Mouse (Mus musculus): ENCODE data around the gene Plk2. TPM values are rescaled to one million over a fixed set of nuclear protein-coding genes. Genes with fewer than 3 reads are reported as not detected.
"Not testable (repeated sequence)": the region's sequence is repeated elsewhere in the genome, so short reads cannot be mapped to it uniquely, and the experiment has no call there.

Gene Plk2
- polyA plus RNA-seq, 1 experiment from 2014 or later, result 89.1 TPM

DNA sequence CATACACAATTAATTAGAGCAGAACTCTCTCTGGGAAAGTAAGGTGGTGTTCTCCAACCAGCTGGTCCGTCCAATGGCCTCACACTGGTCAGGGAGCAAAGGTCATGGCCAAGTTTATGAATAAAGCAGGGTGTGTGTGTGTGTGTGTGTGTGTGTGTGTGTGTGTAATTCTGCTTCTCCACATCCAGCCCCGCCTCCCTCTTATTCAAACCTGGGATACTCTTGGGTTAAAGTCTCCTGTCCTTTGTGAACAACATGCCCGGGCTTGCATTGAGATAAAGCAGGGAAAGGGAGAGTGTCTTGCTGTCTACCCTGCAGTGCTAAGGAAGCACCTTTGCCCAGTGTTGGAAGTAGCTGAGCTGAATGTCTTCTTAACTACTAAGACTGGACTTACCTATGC lies 2.2 kb upstream of the Plk2 start:
- Histone ChIP-seq H3K4me2 (no peak overlapping the region), H3K36me3 (peaks cover 4% of the 10 kb centered on the region), H3K4me1 (peaks cover 7% of the 10 kb centered on the region), H3K4me3 (replicated peaks) (no peak overlapping the region), H3K27me3 (peaks cover 5% of the 10 kb centered on the region; the same call in 1 of the 2 replicates), H3K27ac (no peak overlapping the region), H3K9ac (no peak overlapping the region), H3K9me3 (replicated peaks) (no peaks in the 10 kb centered on the region)
- 52% methylated on average over 3 of the region's 3 CpGs for WGBS
- ATAC-seq (replicated peaks; ENCODE audit: low FRiP score), result no peak

DNA sequence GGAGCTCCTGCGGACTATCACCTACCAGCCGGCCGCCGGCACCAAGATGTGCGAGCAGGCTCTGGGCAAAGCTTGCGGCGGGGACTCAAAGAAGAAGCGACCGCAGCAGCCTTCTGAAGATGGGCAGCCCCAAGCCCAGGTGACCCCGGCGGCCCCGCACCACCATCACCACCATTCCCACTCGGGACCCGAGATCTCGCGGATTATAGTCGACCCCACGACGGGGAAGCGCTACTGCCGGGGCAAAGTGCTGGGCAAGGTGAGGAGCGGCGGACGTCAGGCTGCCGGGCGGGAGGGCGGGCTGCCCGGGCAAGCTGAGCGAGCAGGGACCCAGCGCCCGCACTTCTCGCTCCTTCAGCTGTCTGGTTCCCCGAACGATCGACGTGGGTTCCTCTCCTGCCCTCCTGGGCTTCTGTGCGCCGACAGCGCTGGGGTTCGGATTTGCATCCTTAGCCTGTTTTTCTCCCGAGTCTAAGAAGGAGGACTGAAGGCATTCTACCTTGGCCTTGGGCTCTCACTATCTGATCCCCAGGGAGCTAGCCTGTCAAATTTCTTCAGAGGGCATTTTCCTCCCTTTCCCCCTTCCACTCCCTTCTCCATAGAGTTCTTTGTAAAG lies 441 bp downstream of the Plk2 start:
- Histone ChIP-seq H3K4me1 (peaks cover 7% of the 10 kb centered on the region), H3K27me3 (peaks cover 5% of the 10 kb centered on the region; the same call in 1 of the 2 replicates), H3K9me3 (replicated peaks) (no peaks in the 10 kb centered on the region), H3K36me3 (peaks cover 30% of the 10 kb centered on the region), H3K27ac (peak overlapping the region; percentile 93), H3K4me3 (replicated peaks) (peak overlapping the region; percentile 55), H3K9ac (peak overlapping the region; percentile 75), H3K4me2 (peak overlapping the region; percentile 93)
- ATAC-seq (replicated peaks; ENCODE audit: low FRiP score), result peak; percentile 34
- under 1% methylated on average over 41 of the region's 41 CpGs for WGBS

DNA sequence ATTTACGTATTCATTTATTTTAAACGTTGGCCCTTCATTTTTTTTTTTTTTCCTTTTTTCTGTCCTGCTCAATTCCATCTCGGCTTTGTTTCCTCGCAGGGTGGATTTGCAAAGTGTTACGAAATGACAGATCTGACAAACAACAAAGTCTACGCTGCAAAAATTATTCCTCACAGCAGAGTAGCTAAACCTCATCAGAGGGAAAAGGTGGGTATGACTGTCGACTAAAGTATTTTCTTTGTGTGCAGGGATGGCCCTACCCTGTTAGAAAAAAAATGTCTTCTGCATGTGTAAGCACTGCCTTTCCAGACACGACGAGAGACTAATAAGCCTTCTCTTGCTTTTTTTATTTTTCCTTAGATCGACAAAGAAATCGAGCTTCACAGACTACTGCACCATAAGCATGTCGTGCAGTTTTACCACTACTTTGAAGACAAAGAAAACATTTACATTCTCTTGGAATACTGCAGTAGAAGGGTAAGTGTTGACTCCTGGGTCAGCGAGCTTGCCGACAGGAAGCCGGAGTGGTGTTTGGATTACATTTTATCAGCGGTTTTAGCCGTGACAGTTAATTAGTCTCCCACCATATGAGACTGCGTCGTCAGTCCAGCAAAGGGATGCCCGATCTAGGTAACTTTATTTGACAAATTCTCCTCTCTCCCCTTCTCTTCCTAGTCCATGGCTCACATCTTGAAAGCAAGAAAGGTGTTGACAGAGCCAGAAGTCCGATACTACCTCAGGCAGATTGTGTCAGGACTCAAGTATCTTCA lies 1.3 kb downstream of the Plk2 start:
- peak overlapping the region; percentile 55 for H3K4me3 ChIP-seq (replicated peaks)
- peak overlapping the region; percentile 93 for H3K27ac ChIP-seq
- no peak for ATAC-seq (replicated peaks; ENCODE audit: low FRiP score)
- no peaks in the 10 kb centered on the region for H3K9me3 ChIP-seq (replicated peaks)
- peaks cover 38% of the 10 kb centered on the region for H3K36me3 ChIP-seq
- H3K4me2 ChIP-seq, result peak overlapping the region; percentile 93
- H3K27me3 ChIP-seq, result peaks cover 5% of the 10 kb centered on the region; the same call in 1 of the 2 replicates
- peaks cover 7% of the 10 kb centered on the region for H3K4me1 ChIP-seq
- H3K9ac ChIP-seq, result peak overlapping the region; percentile 75
- 3% methylated on average over 21 of the region's 21 CpGs for WGBS

DNA sequence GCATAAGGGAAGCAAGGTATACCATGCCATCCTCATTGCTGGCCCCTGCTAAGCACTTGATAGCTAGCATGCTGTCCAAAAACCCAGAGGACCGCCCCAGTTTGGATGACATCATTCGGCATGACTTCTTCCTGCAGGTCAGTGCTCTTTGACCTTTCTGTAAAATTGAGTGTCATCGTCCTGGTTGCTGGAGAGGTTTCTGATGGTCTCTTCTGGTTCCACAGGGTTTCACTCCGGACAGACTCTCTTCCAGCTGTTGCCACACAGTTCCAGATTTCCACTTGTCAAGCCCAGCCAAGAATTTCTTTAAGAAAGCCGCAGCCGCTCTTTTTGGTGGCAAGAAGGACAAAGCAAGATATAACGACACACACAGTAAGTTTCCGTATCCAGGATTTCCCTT lies 2.9 kb downstream of the Plk2 start:
- Histone ChIP-seq H3K27ac (no peak overlapping the region), H3K36me3 (peaks cover 41% of the 10 kb centered on the region), H3K9me3 (replicated peaks) (no peaks in the 10 kb centered on the region), H3K4me3 (replicated peaks) (peak overlapping the region; percentile 55), H3K27me3 (peaks cover 5% of the 10 kb centered on the region; the same call in 1 of the 2 replicates), H3K9ac (no peak overlapping the region), H3K4me1 (peaks cover 7% of the 10 kb centered on the region), H3K4me2 (0 out of 2 replicates have a peak overlapping the region, but pooled peaks have one; percentile 14)
- ATAC-seq (replicated peaks; ENCODE audit: low FRiP score), result no peak
- WGBS, result 84% methylated on average over 8 of the region's 8 CpGs

- Histone ChIP-seq H3K4me2 (peak overlapping the region; percentile 26), H3K9me3 (replicated peaks) (no peaks in the 10 kb centered on the region), H3K4me1 (peaks cover 7% of the 10 kb centered on the region), H3K4me3 (replicated peaks) (peak overlapping the region; percentile 55), H3K27me3 (no peaks in the 10 kb centered on the region), H3K36me3 (peaks cover 41% of the 10 kb centered on the region), H3K9ac (no peak overlapping the region), H3K27ac (peak overlapping the region; percentile 28; the same call in 1 of the 2 replicates)
- ATAC-seq (replicated peaks; ENCODE audit: low FRiP score), result no peak
- 73% methylated on average over 24 of the region's 24 CpGs for WGBS
Measured at GRCm38 (mm10) chr13:110398513-110399270, 3.8 kb downstream of the Plk2 start.

DNA sequence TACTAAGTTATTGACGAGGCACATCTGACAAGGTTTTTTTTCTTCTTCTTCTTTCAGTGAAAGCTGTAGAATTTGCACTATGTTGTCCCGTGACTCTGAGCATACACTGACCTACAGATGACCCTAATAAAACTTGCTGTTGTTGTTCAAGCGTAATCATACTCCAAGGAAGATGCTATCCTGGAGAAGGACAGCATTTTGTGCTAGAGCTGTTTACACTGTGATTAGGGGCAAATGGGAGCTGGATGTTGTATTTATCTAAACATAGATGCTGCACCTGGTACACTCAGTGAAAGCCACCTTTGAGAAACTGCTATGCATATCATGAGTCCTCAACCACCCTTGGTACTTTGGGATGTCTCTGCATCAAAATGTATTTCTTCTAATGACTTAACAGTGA lies 6.6 kb downstream of the Plk2 start:
- Histone ChIP-seq H3K4me3 (replicated peaks) (no peak overlapping the region), H3K27me3 (no peaks in the 10 kb centered on the region), H3K4me2 (no peak overlapping the region), H3K9me3 (replicated peaks) (no peaks in the 10 kb centered on the region), H3K9ac (no peak overlapping the region), H3K36me3 (peaks cover 41% of the 10 kb centered on the region), H3K4me1 (peaks cover 9% of the 10 kb centered on the region), H3K27ac (no peak overlapping the region)
- ATAC-seq (replicated peaks; ENCODE audit: low FRiP score), result no peak
- 65% methylated on average over 3 of the region's 3 CpGs for WGBS

DNA sequence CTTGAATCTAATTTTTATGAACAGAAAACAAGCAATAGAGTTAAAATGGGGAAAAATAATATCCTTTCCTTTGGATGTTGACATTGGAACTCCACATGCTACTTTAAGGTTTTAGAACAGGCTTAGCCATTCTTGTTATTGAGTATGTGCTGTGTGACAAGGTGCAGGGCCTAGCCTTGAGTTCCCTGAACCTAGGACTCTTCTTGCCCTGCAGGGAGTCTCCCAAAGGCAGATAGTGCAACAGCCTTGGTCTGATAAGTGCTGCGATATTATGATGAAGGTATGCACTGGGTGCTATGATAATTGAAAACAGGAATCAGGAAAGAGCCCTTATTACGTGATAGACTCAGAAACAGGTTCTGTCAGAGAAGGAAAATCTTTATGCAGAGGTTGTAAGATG lies 7.0 kb downstream of the Plk2 start:
- no peak overlapping the region for H3K4me3 ChIP-seq (replicated peaks)
- WGBS, result 90% methylated on average over 2 of the region's 2 CpGs
- H3K36me3 ChIP-seq, result peaks cover 41% of the 10 kb centered on the region
- no peaks in the 10 kb centered on the region for H3K9me3 ChIP-seq (replicated peaks)
- no peak for ATAC-seq (replicated peaks; ENCODE audit: low FRiP score)
- no peaks in the 10 kb centered on the region for H3K27me3 ChIP-seq
- no peak overlapping the region for H3K4me2 ChIP-seq
- peaks cover 7% of the 10 kb centered on the region for H3K4me1 ChIP-seq
- no peak overlapping the region for H3K27ac ChIP-seq
- H3K9ac ChIP-seq, result no peak overlapping the region

- no peak overlapping the region for H3K4me2 ChIP-seq
- H3K9me3 ChIP-seq (replicated peaks), result no peaks in the 10 kb centered on the region
- no peaks in the 10 kb centered on the region for H3K27me3 ChIP-seq
- H3K27ac ChIP-seq, result no peak overlapping the region
- H3K9ac ChIP-seq, result no peak overlapping the region
- no peak overlapping the region for H3K4me3 ChIP-seq (replicated peaks)
- H3K4me1 ChIP-seq, result peaks cover 5% of the 10 kb centered on the region; the same call in 1 of the 2 replicates
- peaks cover 23% of the 10 kb centered on the region for H3K36me3 ChIP-seq
- ATAC-seq (replicated peaks; ENCODE audit: low FRiP score), result no peak
- WGBS, result 72% methylated on average over 8 of the region's 8 CpGs
Measured at GRCm38 (mm10) chr13:110404059-110404458, 9.2 kb downstream of the Plk2 start.

DNA sequence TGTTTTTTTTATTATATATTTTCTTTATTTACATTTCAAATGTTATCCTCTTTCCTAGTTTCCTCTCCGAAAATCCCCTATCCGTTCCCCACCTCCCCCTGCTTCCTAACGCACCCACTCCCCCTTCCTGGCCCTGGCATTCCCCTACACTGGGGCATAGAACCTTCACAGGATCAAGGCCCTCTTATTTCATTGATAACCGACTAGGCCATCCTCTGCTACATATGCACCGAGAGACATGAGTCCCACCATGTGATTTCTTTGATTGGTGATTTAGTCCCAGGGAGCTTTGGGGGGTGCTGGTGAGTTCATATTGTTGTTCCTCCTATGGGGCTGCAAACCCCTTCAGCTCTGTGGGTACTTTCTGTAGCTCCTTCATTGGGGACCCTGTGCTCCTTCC lies 9.8 kb downstream of the Plk2 start:
- not testable (repeated sequence) for H3K9me3 ChIP-seq (replicated peaks); H3K4me3 ChIP-seq (replicated peaks); H3K27me3 ChIP-seq; H3K9ac ChIP-seq; H3K27ac ChIP-seq; ATAC-seq (replicated peaks; ENCODE audit: low FRiP score); H3K4me1 ChIP-seq; H3K4me2 ChIP-seq
- peaks cover 16% of the 10 kb centered on the region for H3K36me3 ChIP-seq
- 78% methylated on average over 5 of the region's 5 CpGs for WGBS

DNA sequence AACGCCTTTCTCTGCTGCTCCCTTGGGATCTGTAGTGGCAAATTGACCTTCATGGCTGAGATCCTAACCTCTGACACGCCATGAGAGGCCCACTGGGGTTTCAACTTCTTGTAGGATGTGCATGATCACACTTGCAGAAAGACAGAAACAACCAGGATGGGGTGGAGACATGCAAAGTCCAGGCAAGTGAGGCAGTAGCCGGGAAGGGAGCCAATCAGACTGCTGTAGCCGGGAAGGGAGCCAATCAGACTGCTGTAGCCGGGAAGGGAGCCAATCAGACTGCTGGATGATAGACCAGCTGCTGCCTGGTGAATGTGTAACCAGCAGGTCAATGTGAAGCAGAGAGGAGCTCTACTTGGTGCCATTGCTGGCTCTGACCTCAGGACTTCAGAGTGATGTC lies 11.3 kb downstream of the Plk2 start:
- ATAC-seq (replicated peaks; ENCODE audit: low FRiP score), result peak; percentile 98
- Histone ChIP-seq H3K36me3 (peaks cover 2% of the 10 kb centered on the region; the same call in 1 of the 2 replicates), H3K27me3 (no peaks in the 10 kb centered on the region), H3K4me3 (replicated peaks) (no peak overlapping the region), H3K9ac (no peak overlapping the region), H3K9me3 (replicated peaks) (no peaks in the 10 kb centered on the region), H3K4me2 (no peak overlapping the region), H3K4me1 (peaks cover 5% of the 10 kb centered on the region; the same call in 1 of the 2 replicates), H3K27ac (no peak overlapping the region)
- 63% methylated on average over 5 of the region's 5 CpGs for WGBS

- Histone ChIP-seq H3K4me1 (no peaks in the 10 kb centered on the region), H3K4me2 (no peak overlapping the region), H3K36me3 (no peaks in the 10 kb centered on the region), H3K9ac (no peak overlapping the region), H3K9me3 (replicated peaks) (no peaks in the 10 kb centered on the region), H3K4me3 (replicated peaks) (no peak overlapping the region), H3K27ac (no peak overlapping the region), H3K27me3 (no peaks in the 10 kb centered on the region)
- WGBS, result 80% methylated on average over 12 of the region's 12 CpGs
- ATAC-seq (replicated peaks; ENCODE audit: low FRiP score), result no peak
Measured at GRCm38 (mm10) chr13:110412572-110413209, 17.8 kb downstream of the Plk2 start.
